Mouse (Mus musculus) CD4-positive, CD25-positive, alpha-beta regulatory T cell, adult 4 months (primary cell): ENCODE results near the gene Enox1. TPM values are rescaled to one million over a fixed set of nuclear protein-coding genes. Genes with fewer than 3 reads are reported as not detected.

Source experiments
- ATAC-seq: one replicate; pipeline ENCODE4 v1.8.0; 2017
- polyA plus RNA-seq, 2 experiments: library from polyadenylated mRNA; unstranded; fragments of 100-300 nt; shearing (Covaris generic); gene quantifications; one replicate each; pipeline ENCODE4 v1.2.1; 2017

The Enox1 gene
- polyA plus RNA-seq, 2 experiments from 2014 or later: not detected

- ATAC-seq: no peak
Observed at GRCm38 (mm10) chr14:77375618-77376017, 219.1 kb downstream of the Enox1 start.

GRCm38 (mm10) chr14:77376731-77377130 lies 220.2 kb downstream of the Enox1 start:
- ATAC-seq: no peak

GRCm38 (mm10) chr14:77377439-77377838 lies 220.9 kb downstream of the Enox1 start:
- no peak for ATAC-seq

GRCm38 (mm10) chr14:77377873-77378272 lies 221.3 kb downstream of the Enox1 start:
- no peak for ATAC-seq

GRCm38 (mm10) chr14:77381532-77381931 lies 225.0 kb downstream of the Enox1 start:
- no peak for ATAC-seq

GRCm38 (mm10) chr14:77385621-77386020 lies 229.1 kb downstream of the Enox1 start:
- no peak for ATAC-seq

- no peak for ATAC-seq
Observed at GRCm38 (mm10) chr14:77387877-77388276, 231.3 kb downstream of the Enox1 start.

- no peak for ATAC-seq
Observed at GRCm38 (mm10) chr14:77389276-77389675, 232.7 kb downstream of the Enox1 start.

GRCm38 (mm10) chr14:77392476-77392875 lies 235.9 kb downstream of the Enox1 start:
- no peak for ATAC-seq

- ATAC-seq: no peak
Observed at GRCm38 (mm10) chr14:77406241-77407114, 249.9 kb downstream of the Enox1 start.

GRCm38 (mm10) chr14:77409271-77409940 lies 252.8 kb downstream of the Enox1 start:
- no peak for ATAC-seq

- no peak for ATAC-seq
Observed at GRCm38 (mm10) chr14:77410354-77410753, 253.8 kb downstream of the Enox1 start.

- no peak for ATAC-seq
Observed at GRCm38 (mm10) chr14:77413106-77413505, 256.5 kb downstream of the Enox1 start.

- ATAC-seq: no peak
Observed at GRCm38 (mm10) chr14:77416358-77416757, 259.8 kb downstream of the Enox1 start.

GRCm38 (mm10) chr14:77421031-77421430 lies 264.5 kb downstream of the Enox1 start:
- no peak for ATAC-seq

GRCm38 (mm10) chr14:77423194-77423593 lies 266.6 kb downstream of the Enox1 start:
- no peak for ATAC-seq

GRCm38 (mm10) chr14:77439426-77439825 lies 282.9 kb downstream of the Enox1 start:
- no peak for ATAC-seq

GRCm38 (mm10) chr14:77440805-77441204 lies 284.2 kb downstream of the Enox1 start:
- ATAC-seq: no peak

- no peak for ATAC-seq
Observed at GRCm38 (mm10) chr14:77441541-77441940, 285.0 kb downstream of the Enox1 start.

GRCm38 (mm10) chr14:77448001-77448400 lies 291.4 kb downstream of the Enox1 start:
- ATAC-seq: no peak

- no peak for ATAC-seq
Observed at GRCm38 (mm10) chr14:77451916-77452315, 295.4 kb downstream of the Enox1 start.

GRCm38 (mm10) chr14:77456066-77456465 lies 299.5 kb downstream of the Enox1 start:
- ATAC-seq: no peak

GRCm38 (mm10) chr14:77456876-77457275 lies 300.3 kb downstream of the Enox1 start:
- no peak for ATAC-seq

- ATAC-seq: no peak
Observed at GRCm38 (mm10) chr14:77458217-77458616, 301.7 kb downstream of the Enox1 start.
